Mouse (Mus musculus): ENCODE measurements around the gene Slc45a1. TPM values are rescaled to one million over a fixed set of nuclear protein-coding genes. Genes with fewer than 3 reads are reported as not detected.
A peak's percentile ranks its signal among the peaks of the same experiment; 100 is the strongest.

Slc45a1 gene
- polyA plus RNA-seq, 1 experiment, result not detected

DNA sequence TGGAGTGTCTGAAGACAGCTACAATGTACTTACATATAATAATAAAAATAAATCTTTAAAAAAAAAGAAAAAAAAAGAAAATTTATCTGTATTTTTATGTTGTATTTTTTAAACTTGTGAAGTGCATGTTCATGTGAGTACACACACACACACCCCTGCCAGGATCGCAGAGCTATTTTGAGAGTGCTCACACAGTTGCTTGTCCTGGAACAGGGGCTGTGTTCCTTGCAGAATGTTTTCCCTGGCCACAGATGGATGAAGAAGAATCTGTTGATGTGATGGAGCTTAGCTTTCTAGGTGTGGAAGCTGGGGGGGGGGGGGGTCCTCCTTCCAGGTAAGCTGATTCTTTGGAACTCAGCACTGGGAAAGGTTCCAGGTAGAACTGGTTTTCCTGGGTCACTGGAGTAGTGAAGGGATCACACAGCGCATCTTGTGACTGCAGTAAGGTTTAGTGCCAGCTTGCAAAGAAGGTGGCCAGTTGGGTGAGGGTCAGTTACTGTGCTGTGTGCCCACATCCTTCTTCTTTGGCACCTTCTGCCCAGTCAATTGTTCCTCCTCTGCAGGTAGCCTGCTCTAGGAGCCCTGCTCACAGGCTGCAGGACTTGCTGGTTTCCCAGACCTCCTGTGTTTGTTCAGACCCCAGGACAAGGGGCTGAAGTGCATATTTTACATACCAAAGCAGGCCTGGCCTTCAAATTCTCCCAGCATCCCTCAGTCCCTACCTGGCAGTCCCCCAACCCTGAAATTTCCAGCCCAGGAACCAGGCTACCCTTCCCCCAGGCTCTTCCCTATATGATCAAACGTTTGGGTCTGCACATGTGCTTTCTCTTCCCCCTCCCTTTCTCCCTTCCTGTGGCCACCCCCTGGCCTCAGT, 52.6 kb downstream of the Slc45a1 start:
- H3K79me2 ChIP-seq (ENCODE audit: control insufficient read depth, insufficient read depth), result peaks cover 54% of the 10 kb centered on the region
- no peak overlapping the region for H3K4me3 ChIP-seq
- TF ChIP-seq E2F4 (IDR thresholded peaks at IDR 0.05; ENCODE audit: insufficient read depth) (no peak), MYOG (IDR thresholded peaks at IDR 0.05; ENCODE audit: control insufficient read depth in 1 of 3, insufficient read depth in 1 of 3, insufficient read length in 2 of 3, low read depth in 2 of 3) (no peak), TCF12 (IDR thresholded peaks at IDR 0.05; ENCODE audit: insufficient read depth, poor library complexity, severe bottlenecking) (no peak), SRF (IDR thresholded peaks at IDR 0.05; ENCODE audit: control insufficient read depth, insufficient read length, low read depth) (no peak), CEBPB (IDR thresholded peaks at IDR 0.05; ENCODE audit: insufficient read depth, poor library complexity, severe bottlenecking) (no peak), POLR2A (IDR thresholded peaks at IDR 0.05; ENCODE audit: insufficient read length, low read depth) (no peak)
- H3K27me3 ChIP-seq (ENCODE audit: control insufficient read depth, insufficient read depth, insufficient read length), result no peaks in the 10 kb centered on the region
- no peak overlapping the region for H3ac ChIP-seq (ENCODE audit: control insufficient read depth, insufficient read length)
- H3K4me2 ChIP-seq (ENCODE audit: low read depth), result no peak overlapping the region
- no peaks in the 10 kb centered on the region for H3K36me3 ChIP-seq (ENCODE audit: control insufficient read depth, insufficient read depth)

DNA sequence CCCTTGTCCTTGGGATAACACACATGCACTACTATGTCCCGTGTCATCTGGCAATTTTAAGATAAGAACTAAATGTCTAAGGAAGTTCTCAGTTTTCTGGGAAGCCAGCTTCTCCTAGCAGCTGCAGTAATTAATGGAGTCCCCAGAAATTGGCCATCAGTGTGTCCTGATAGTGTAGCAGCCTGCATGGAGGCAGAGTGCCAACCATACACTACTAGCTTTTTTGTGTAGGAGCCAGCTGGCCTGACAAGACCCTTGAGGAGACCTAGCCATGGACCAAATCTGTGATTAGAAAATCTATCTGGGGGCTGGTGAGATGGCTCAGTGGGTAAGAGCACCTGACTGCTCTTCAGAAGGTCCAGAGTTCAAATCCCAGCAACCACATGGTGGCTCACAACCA, 53.3 kb downstream of the Slc45a1 start:
- Histone ChIP-seq H3K4me2 (ENCODE audit: low read depth) (no peak overlapping the region), H3K27me3 (ENCODE audit: control insufficient read depth, insufficient read depth, insufficient read length) (no peaks in the 10 kb centered on the region)

DNA sequence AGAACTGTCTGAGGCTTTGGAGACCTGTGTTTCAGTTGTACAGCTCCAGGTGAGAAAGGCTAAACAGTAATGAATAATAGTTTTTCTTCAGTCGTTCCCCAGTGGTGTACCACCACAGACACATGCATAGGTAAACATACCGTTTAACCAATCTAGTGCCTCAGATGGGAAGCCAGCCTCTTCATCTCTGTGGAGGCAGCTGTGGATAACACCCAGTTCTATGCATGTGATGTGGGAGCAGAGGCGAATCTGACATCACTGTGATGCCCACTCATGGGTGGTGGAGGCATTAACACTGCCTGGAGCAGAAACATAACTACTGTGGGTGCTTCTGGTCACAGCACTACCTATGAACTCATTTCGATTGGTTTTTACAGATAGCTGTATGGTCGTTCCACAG, 56.0 kb downstream of the Slc45a1 start:
- Histone ChIP-seq H3K4me3 (no peak overlapping the region), H3K36me3 (ENCODE audit: control insufficient read depth, insufficient read depth) (no peaks in the 10 kb centered on the region), H3ac (ENCODE audit: control insufficient read depth, insufficient read length) (no peak overlapping the region), H3K4me2 (ENCODE audit: low read depth) (no peak overlapping the region), H3K79me2 (ENCODE audit: control insufficient read depth, insufficient read depth) (peaks cover 66% of the 10 kb centered on the region), H3K27me3 (ENCODE audit: control insufficient read depth, insufficient read depth, insufficient read length) (no peaks in the 10 kb centered on the region)
- no peak for TF ChIP-seq MAX (IDR thresholded peaks at IDR 0.05; ENCODE audit: low read depth)
- no peak for TF ChIP-seq E2F4 (IDR thresholded peaks at IDR 0.05; ENCODE audit: insufficient read depth)
- TF ChIP-seq POLR2AphosphoS2 (IDR thresholded peaks at IDR 0.05; ENCODE audit: insufficient read length, low read depth), result no peak
- TF ChIP-seq USF1 (IDR thresholded peaks at IDR 0.05; ENCODE audit: low read depth), result no peak
- TF ChIP-seq CEBPB (IDR thresholded peaks at IDR 0.05; ENCODE audit: insufficient read depth, poor library complexity, severe bottlenecking), result no peak
- no peak for TF ChIP-seq POLR2A (IDR thresholded peaks at IDR 0.05; ENCODE audit: insufficient read length, low read depth)
- no peak for TF ChIP-seq MYOG (IDR thresholded peaks at IDR 0.05; ENCODE audit: control insufficient read depth in 1 of 3, insufficient read depth in 1 of 3, insufficient read length in 2 of 3, low read depth in 2 of 3)
- no peak for TF ChIP-seq MYOD1 (IDR thresholded peaks at IDR 0.05; ENCODE audit: control insufficient read depth in 1 of 3, insufficient read length in 2 of 3, low read depth in 2 of 3)
- TF ChIP-seq REST (IDR thresholded peaks at IDR 0.05; ENCODE audit: insufficient read depth, insufficient read length), result no peak
- TF ChIP-seq TCF12 (IDR thresholded peaks at IDR 0.05; ENCODE audit: insufficient read depth, poor library complexity, severe bottlenecking), result no peak
- TF ChIP-seq SRF (IDR thresholded peaks at IDR 0.05; ENCODE audit: control insufficient read depth, insufficient read length, low read depth), result no peak
- TF ChIP-seq TCF3 (IDR thresholded peaks at IDR 0.05; ENCODE audit: insufficient read length, low read depth), result no peak

More for the DNA sequence above, 53.3 kb downstream of the Slc45a1 start:
- H3K79me2 ChIP-seq (ENCODE audit: control insufficient read depth, insufficient read depth), result peaks cover 55% of the 10 kb centered on the region
- no peaks in the 10 kb centered on the region for H3K36me3 ChIP-seq (ENCODE audit: control insufficient read depth, insufficient read depth)
- no peak overlapping the region for H3ac ChIP-seq (ENCODE audit: control insufficient read depth, insufficient read length)
- TF ChIP-seq TCF3 (IDR thresholded peaks at IDR 0.05; ENCODE audit: insufficient read length, low read depth) (no peak), REST (IDR thresholded peaks at IDR 0.05; ENCODE audit: insufficient read depth, insufficient read length) (no peak), POLR2A (IDR thresholded peaks at IDR 0.05; ENCODE audit: insufficient read length, low read depth) (no peak), USF1 (IDR thresholded peaks at IDR 0.05; ENCODE audit: low read depth) (no peak)
- H3K4me3 ChIP-seq, result no peak overlapping the region

DNA sequence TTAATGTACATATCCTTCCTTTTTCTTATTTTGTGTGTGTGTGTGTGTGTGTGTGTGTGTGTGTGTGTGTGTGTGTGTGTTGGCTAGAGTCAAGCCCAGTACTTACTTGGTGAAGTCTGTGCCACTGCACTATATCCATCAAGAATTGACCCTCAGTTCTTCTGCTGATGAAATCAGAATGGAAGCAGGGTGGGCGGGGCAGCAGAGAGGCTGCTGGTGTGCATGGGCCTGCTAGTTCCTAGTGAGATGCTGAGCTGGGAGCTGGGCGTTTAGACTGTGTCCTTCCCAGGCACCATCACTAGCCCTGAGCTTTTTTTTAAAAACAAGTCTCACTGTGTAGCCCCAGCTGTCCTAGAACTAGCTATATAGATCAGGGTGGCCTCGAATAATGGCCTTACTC, 56.9 kb downstream of the Slc45a1 start:
- Histone ChIP-seq H3K4me3 (no peak overlapping the region), H3K79me2 (ENCODE audit: control insufficient read depth, insufficient read depth) (peaks cover 63% of the 10 kb centered on the region), H3K36me3 (ENCODE audit: control insufficient read depth, insufficient read depth) (no peaks in the 10 kb centered on the region), H3ac (ENCODE audit: control insufficient read depth, insufficient read length) (no peak overlapping the region), H3K27me3 (ENCODE audit: control insufficient read depth, insufficient read depth, insufficient read length) (no peaks in the 10 kb centered on the region), H3K4me2 (ENCODE audit: low read depth) (peak overlapping the region; percentile 10)
- TF ChIP-seq POLR2A (IDR thresholded peaks at IDR 0.05; ENCODE audit: insufficient read length, low read depth), result no peak
- TF ChIP-seq MYOD1 (IDR thresholded peaks at IDR 0.05; ENCODE audit: control insufficient read depth in 1 of 3, insufficient read length in 2 of 3, low read depth in 2 of 3), result no peak
- TF ChIP-seq TCF3 (IDR thresholded peaks at IDR 0.05; ENCODE audit: insufficient read length, low read depth), result no peak
- TF ChIP-seq MYOG (IDR thresholded peaks at IDR 0.05; ENCODE audit: control insufficient read depth in 1 of 3, insufficient read depth in 1 of 3, insufficient read length in 2 of 3, low read depth in 2 of 3), result no peak
- no peak for TF ChIP-seq E2F4 (IDR thresholded peaks at IDR 0.05; ENCODE audit: insufficient read depth)
- no peak for TF ChIP-seq MAX (IDR thresholded peaks at IDR 0.05; ENCODE audit: low read depth)
- TF ChIP-seq SRF (IDR thresholded peaks at IDR 0.05; ENCODE audit: control insufficient read depth, insufficient read length, low read depth), result no peak
- TF ChIP-seq USF1 (IDR thresholded peaks at IDR 0.05; ENCODE audit: low read depth), result no peak
- TF ChIP-seq CEBPB (IDR thresholded peaks at IDR 0.05; ENCODE audit: insufficient read depth, poor library complexity, severe bottlenecking), result no peak
- TF ChIP-seq REST (IDR thresholded peaks at IDR 0.05; ENCODE audit: insufficient read depth, insufficient read length), result no peak
- TF ChIP-seq POLR2AphosphoS2 (IDR thresholded peaks at IDR 0.05; ENCODE audit: insufficient read length, low read depth), result no peak
- no peak for TF ChIP-seq TCF12 (IDR thresholded peaks at IDR 0.05; ENCODE audit: insufficient read depth, poor library complexity, severe bottlenecking)

Data from myocyte (in vitro differentiated cells).